Mouse (Mus musculus): ENCODE results near the gene Gm11563. TPM values are rescaled to one million over a fixed set of nuclear protein-coding genes. Genes with fewer than 3 reads are reported as not detected.
"Not testable (repeated sequence)": the region's sequence is repeated elsewhere in the genome, so short reads cannot be mapped to it uniquely, and the experiment has no call there.

The Gm11563 gene
- not detected in 2 replicates for polyA plus RNA-seq (2012; rRNA removed)

GRCm38 (mm10) chr11:99658467-99659010 lies at the start of gene Gm11563:
Gm11563 (minus strand) TSS chr11:99658960.
- 56% methylated on average over 10 of the region's 10 CpGs for WGBS
- H3K27ac ChIP-seq (ENCODE audit: insufficient read depth, low read depth, low read length); H3K4me3 ChIP-seq (ENCODE audit: insufficient read depth, low read depth, low read length); H3K27me3 ChIP-seq (replicated peaks; ENCODE audit: control insufficient read depth, insufficient read depth, low read length); H3K4me1 ChIP-seq (ENCODE audit: control insufficient read depth, insufficient read depth, low read length); DNase-seq; H3K36me3 ChIP-seq (ENCODE audit: control insufficient read depth, insufficient read depth, low read length): not testable (repeated sequence)

- Histone ChIP-seq H3K4me3 (ENCODE audit: insufficient read depth, low read depth, low read length) (no peak within 1 kb of the TSS), H3K27ac (ENCODE audit: insufficient read depth, low read depth, low read length) (no peak within 1 kb of the TSS), H3K4me1 (ENCODE audit: control insufficient read depth, insufficient read depth, low read length) (no peaks in the 10 kb centered on the region), H3K27me3 (replicated peaks; ENCODE audit: control insufficient read depth, insufficient read depth, low read length) (no peaks in the 10 kb centered on the region), H3K36me3 (ENCODE audit: control insufficient read depth, insufficient read depth, low read length) (no peaks in the 10 kb centered on the region)
- 83% methylated on average over 1 of the region's 1 CpGs for WGBS
- TF ChIP-seq POLR2A (IDR thresholded peaks at IDR 0.05; ENCODE audit: low read depth, low read length), result no peak
- TF ChIP-seq CTCF (conservative IDR thresholded peaks at IDR 0.05; ENCODE audit: insufficient read depth, insufficient read length, low read depth, low read length), result no peak
- no peak for DNase-seq
Measured at GRCm38 (mm10) chr11:99690463-99690862, 31.7 kb upstream of the Gm11563 start, which contains the start of gene Gm14190. Gm14190 (minus strand) TSS chr11:99690740.

GRCm38 (mm10) chr11:99685235-99685634 lies 26.5 kb upstream of the Gm11563 start:
- not testable (repeated sequence) for H3K4me1 ChIP-seq (ENCODE audit: control insufficient read depth, insufficient read depth, low read length); DNase-seq; H3K4me3 ChIP-seq (ENCODE audit: insufficient read depth, low read depth, low read length); H3K27ac ChIP-seq (ENCODE audit: insufficient read depth, low read depth, low read length); H3K36me3 ChIP-seq (ENCODE audit: control insufficient read depth, insufficient read depth, low read length); H3K27me3 ChIP-seq (replicated peaks; ENCODE audit: control insufficient read depth, insufficient read depth, low read length)
- 80% methylated on average over 1 of the region's 1 CpGs for WGBS

- H3K27me3 ChIP-seq (replicated peaks; ENCODE audit: control insufficient read depth, insufficient read depth, low read length), result no peaks in the 10 kb centered on the region
- H3K4me3 ChIP-seq (ENCODE audit: insufficient read depth, low read depth, low read length), result no peak overlapping the region
- no peaks in the 10 kb centered on the region for H3K4me1 ChIP-seq (ENCODE audit: control insufficient read depth, insufficient read depth, low read length)
- H3K36me3 ChIP-seq (ENCODE audit: control insufficient read depth, insufficient read depth, low read length), result no peaks in the 10 kb centered on the region
- TF ChIP-seq CTCF (conservative IDR thresholded peaks at IDR 0.05; ENCODE audit: insufficient read depth, insufficient read length, low read depth, low read length) (no peak), POLR2A (IDR thresholded peaks at IDR 0.05; ENCODE audit: low read depth, low read length) (no peak)
- DNase-seq, result no peak
- H3K27ac ChIP-seq (ENCODE audit: insufficient read depth, low read depth, low read length), result no peak overlapping the region
- WGBS, result 90% methylated on average over 2 of the region's 2 CpGs
Measured at GRCm38 (mm10) chr11:99683481-99683880, 24.7 kb upstream of the Gm11563 start.

- Histone ChIP-seq H3K4me1 (ENCODE audit: control insufficient read depth, insufficient read depth, low read length) (no peaks in the 10 kb centered on the region), H3K4me3 (ENCODE audit: insufficient read depth, low read depth, low read length) (no peak within 1 kb of the TSS), H3K27ac (ENCODE audit: insufficient read depth, low read depth, low read length) (no peak within 1 kb of the TSS), H3K27me3 (replicated peaks; ENCODE audit: control insufficient read depth, insufficient read depth, low read length) (no peaks in the 10 kb centered on the region), H3K36me3 (ENCODE audit: control insufficient read depth, insufficient read depth, low read length) (no peaks in the 10 kb centered on the region)
- TF ChIP-seq CTCF (conservative IDR thresholded peaks at IDR 0.05; ENCODE audit: insufficient read depth, insufficient read length, low read depth, low read length) (no peak), POLR2A (IDR thresholded peaks at IDR 0.05; ENCODE audit: low read depth, low read length) (no peak)
- no peak for DNase-seq
Measured at GRCm38 (mm10) chr11:99665860-99666259, 7.1 kb upstream of the Gm11563 start, which contains the start of gene Krtap4-6. Krtap4-6 (minus strand) TSS chr11:99665960.

- DNase-seq, result no peak
- Histone ChIP-seq H3K27ac (ENCODE audit: insufficient read depth, low read depth, low read length) (no peak overlapping the region), H3K4me1 (ENCODE audit: control insufficient read depth, insufficient read depth, low read length) (no peaks in the 10 kb centered on the region), H3K4me3 (ENCODE audit: insufficient read depth, low read depth, low read length) (no peak overlapping the region), H3K27me3 (replicated peaks; ENCODE audit: control insufficient read depth, insufficient read depth, low read length) (no peaks in the 10 kb centered on the region), H3K36me3 (ENCODE audit: control insufficient read depth, insufficient read depth, low read length) (no peaks in the 10 kb centered on the region)
- 84% methylated on average over 10 of the region's 10 CpGs for WGBS
- TF ChIP-seq POLR2A (IDR thresholded peaks at IDR 0.05; ENCODE audit: low read depth, low read length), result no peak
- no peak for TF ChIP-seq CTCF (conservative IDR thresholded peaks at IDR 0.05; ENCODE audit: insufficient read depth, insufficient read length, low read depth, low read length)
Measured at GRCm38 (mm10) chr11:99662802-99663201, 4.0 kb upstream of the Gm11563 start.

- WGBS, result 71% methylated on average over 4 of the region's 4 CpGs
- TF ChIP-seq CTCF (conservative IDR thresholded peaks at IDR 0.05; ENCODE audit: insufficient read depth, insufficient read length, low read depth, low read length), result no peak
- no peak for DNase-seq
- Histone ChIP-seq H3K27ac (ENCODE audit: insufficient read depth, low read depth, low read length) (no peak overlapping the region), H3K4me3 (ENCODE audit: insufficient read depth, low read depth, low read length) (no peak overlapping the region), H3K4me1 (ENCODE audit: control insufficient read depth, insufficient read depth, low read length) (no peaks in the 10 kb centered on the region), H3K27me3 (replicated peaks; ENCODE audit: control insufficient read depth, insufficient read depth, low read length) (no peaks in the 10 kb centered on the region), H3K36me3 (ENCODE audit: control insufficient read depth, insufficient read depth, low read length) (no peaks in the 10 kb centered on the region)
Measured at GRCm38 (mm10) chr11:99659256-99659655, 496 bp upstream of the Gm11563 start.

GRCm38 (mm10) chr11:99657051-99657450 lies 1.7 kb downstream of the Gm11563 start:
- H3K36me3 ChIP-seq (ENCODE audit: control insufficient read depth, insufficient read depth, low read length), result no peaks in the 10 kb centered on the region
- DNase-seq, result no peak
- H3K27me3 ChIP-seq (replicated peaks; ENCODE audit: control insufficient read depth, insufficient read depth, low read length), result no peaks in the 10 kb centered on the region
- H3K4me3 ChIP-seq (ENCODE audit: insufficient read depth, low read depth, low read length), result no peak overlapping the region
- H3K4me1 ChIP-seq (ENCODE audit: control insufficient read depth, insufficient read depth, low read length), result no peaks in the 10 kb centered on the region
- H3K27ac ChIP-seq (ENCODE audit: insufficient read depth, low read depth, low read length), result no peak overlapping the region
- TF ChIP-seq CTCF (conservative IDR thresholded peaks at IDR 0.05; ENCODE audit: insufficient read depth, insufficient read length, low read depth, low read length) (no peak), POLR2A (IDR thresholded peaks at IDR 0.05; ENCODE audit: low read depth, low read length) (no peak)
- 47% methylated on average over 5 of the region's 5 CpGs for WGBS

Data from kidney, adult 2 months (tissue).